Mouse (Mus musculus): ENCODE data around the gene Rai1.
A peak's percentile ranks its signal among the peaks of the same experiment; 100 is the strongest.

The Rai1 gene

DNA sequence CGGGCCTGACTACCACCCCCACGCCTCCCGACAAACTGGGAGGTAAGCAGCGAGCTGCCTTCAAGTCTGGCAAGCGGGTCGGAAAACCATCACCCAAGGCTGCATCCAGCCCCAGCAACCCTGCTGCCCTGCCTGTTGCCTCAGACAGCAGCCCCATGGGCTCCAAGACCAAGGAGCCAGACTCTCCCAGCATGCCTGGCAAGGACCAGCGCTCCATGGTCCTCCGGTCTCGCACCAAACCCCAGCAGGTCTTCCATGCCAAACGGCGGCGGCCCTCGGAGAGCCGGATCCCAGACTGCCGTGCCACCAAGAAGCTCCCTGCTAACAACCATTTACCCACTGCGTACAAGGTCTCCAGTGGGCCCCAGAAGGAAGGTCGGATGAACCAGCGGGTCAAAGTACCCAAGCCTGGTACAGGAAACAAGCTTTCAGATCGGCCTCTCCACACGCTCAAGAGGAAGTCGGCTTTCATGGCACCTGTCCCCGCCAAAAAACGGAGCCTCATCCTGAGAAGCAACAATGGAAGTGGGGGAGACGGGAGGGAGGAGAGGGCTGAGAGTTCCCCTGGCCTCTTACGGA lies 83.6 kb downstream of the Rai1 start:
- no peak for DNase-seq (ENCODE audit: low read depth in 1 of 2, low spot score in 2 of 2)

DNA sequence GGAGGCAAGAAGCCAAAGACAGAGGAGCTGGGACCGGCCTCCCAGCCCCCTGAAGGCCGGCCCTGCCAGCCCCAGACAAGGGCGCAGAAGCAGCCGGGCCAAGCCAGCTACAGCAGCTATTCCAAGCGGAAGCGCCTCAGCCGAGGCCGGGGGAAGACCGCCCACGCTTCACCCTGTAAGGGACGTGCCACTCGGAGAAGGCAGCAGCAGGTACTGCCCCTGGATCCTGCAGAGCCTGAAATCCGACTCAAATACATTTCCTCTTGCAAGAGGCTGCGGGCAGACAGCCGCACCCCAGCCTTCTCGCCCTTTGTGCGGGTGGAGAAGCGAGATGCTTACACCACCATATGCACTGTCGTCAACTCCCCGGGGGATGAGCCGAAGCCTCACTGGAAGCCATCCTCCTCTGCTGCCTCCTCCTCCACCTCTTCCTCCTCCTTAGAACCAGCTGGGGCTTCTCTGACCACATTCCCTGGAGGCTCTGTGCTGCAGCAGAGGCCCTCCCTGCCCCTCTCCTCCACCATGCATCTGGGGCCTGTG lies 84.8 kb downstream of the Rai1 start:
- no peak for DNase-seq (ENCODE audit: low read depth in 1 of 2, low spot score in 2 of 2)

DNA sequence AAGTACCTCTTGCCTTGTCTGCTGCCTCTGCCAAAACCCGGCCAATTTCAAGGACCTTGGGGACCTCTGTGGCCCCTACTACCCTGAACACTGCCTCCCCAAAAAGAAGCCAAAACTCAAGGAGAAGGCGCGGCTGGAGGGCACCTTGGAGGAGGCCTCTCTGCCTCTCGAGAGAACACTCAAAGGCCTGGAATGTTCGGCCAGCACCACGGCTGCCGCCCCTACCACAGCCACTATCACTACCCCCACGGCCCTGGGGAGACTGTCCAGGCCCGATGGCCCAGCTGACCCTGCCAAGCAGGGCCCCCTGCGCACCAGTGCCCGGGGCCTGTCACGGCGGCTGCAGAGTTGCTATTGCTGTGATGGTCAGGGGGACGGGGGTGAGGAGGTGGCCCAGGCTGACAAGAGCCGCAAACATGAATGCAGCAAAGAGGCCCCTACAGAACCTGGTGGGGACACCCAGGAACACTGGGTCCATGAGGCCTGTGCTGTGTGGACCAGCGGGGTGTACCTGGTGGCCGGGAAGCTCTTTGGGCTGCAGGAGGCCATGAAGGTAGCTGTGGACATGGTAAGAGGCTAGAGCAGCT lies 85.3 kb downstream of the Rai1 start:
- no peak for DNase-seq (ENCODE audit: low read depth in 1 of 2, low spot score in 2 of 2)

DNA sequence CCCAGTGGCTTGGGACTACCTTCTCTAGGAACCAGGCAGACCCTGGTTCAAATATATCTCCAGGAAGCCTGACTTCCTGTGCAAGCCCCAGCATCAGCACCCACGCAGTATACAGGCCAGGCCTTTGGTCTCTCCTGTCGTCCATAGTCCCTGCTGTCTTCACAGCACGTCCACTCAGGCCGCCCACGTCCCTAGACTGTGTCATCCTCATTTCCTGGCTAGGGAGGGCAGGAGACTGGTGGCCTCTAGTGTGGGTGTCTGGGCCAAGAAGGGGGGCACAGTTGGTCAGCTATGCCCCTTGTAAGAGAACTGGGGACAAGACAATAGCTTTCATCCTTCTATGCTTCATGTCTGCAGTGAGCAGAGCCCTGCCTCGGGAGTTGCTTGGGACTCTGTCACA lies 87.7 kb downstream of the Rai1 start:
- DNase-seq (ENCODE audit: low read depth in 1 of 2, low spot score in 2 of 2) = no peak

DNA sequence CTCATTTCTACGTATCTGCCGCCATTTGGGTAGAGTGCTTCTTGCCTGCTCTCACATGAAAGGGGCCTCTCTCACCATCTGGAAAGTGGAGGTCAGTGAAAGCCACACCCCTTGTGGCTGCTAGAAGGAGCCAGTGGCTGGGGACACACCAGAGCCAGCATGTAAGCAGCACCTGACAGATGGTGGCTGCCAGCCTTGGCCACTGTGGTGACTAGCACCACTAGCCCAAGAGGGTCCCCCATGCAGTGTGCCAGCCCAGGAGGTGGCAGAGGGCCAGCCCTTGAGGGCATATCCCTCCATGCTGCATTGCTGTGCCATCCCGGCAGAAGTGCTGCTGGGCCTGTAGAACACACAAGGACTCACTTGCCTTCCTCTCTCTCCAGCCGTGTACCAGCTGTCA lies 88.7 kb downstream of the Rai1 start:
- DNase-seq (ENCODE audit: low read depth in 1 of 2, low spot score in 2 of 2) = no peak

DNA sequence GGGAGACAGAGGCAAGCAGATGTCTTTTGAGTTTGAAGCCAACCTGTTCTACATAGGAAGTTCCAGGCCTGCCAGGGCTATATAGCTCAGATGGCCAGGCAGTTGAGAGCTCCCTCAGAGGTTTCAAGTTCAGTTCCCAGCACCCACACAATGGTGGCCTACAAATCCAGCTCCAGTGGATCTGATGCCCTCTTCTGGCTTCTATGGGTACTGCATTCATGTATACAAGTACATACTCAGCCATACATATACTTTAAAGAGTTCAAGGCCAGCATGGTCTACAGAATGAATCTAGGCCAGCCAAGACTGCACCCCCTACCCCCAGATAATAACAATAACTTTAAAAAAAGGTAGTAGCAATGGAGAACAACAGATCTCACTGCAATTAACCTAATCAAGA lies 90.3 kb downstream of the Rai1 start:
- DNase-seq (ENCODE audit: low read depth in 1 of 2, low spot score in 2 of 2) = no peak

DNA sequence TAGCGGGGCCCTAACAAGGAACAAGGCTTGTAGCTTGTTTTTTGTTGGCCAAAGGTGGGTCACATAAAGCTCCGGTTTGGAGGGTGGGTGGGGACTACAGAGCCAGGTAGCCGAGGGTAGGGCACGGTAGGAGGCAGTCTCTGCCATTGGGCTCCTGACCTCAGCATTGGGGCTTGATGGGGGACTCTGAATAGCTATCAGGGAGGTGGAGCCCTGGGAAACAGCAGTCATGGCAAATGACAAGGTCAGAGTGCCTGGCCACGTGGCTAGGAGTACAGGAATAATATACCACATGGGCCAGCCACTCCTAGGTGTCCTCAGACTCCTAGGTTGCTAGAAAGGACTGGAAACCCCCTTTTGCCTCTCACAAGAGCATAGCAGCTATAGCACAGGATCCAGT lies 91.5 kb downstream of the Rai1 start:
- DNase-seq (ENCODE audit: low read depth in 1 of 2, low spot score in 2 of 2) = no peak

DNA sequence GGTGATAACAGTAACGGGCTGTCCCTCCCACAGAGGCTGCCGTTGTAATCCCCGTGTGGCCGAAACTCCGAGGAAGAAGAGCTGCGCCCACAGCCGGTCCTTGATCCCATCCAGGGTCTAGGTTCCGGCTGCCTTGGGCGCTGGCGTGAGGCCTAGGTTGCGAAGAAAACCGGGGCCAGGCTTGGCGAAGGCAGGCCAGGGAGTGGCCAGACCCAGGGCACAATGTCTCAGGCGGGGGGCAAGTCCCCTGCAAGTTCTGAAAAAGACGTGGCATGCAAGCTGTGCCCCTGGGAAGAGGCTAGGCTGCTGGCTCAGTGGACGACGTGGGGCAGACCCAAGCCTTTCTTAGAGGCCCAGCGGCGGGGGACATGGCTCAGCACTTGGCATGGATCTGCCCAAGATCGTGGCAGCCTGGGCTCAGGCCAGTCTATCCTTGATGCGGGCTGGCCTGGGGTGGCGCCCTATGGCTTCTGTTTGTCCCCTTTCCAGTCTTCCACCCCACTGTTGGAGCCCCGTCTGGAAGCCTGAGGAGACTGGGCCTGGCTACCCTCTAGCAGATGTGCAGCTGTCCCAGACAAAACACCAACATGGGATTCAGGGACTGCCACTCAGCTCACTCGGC lies 93.3 kb downstream of the Rai1 start:
- DNase-seq (ENCODE audit: low read depth in 1 of 2, low spot score in 2 of 2) = no peak

DNA sequence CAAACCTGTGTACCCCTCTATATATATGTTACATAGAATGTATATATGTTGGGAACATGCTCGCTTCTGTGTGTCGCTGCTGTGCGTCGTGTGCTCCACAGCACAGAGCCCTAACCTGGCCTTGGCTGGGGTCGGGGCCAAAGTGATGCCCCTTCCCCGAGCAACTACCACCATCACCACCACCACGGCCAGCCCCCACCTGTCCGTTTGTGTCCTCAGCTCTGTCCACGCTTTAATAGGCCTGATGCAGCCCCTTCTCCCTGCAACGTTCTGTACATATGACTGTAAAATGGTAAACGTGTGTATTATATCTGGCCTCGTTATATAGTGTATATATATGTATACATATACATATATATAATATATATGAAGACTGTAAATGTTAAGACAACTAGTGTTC lies 93.8 kb downstream of the Rai1 start:
- DNase-seq (ENCODE audit: low read depth in 1 of 2, low spot score in 2 of 2) = no peak

DNA sequence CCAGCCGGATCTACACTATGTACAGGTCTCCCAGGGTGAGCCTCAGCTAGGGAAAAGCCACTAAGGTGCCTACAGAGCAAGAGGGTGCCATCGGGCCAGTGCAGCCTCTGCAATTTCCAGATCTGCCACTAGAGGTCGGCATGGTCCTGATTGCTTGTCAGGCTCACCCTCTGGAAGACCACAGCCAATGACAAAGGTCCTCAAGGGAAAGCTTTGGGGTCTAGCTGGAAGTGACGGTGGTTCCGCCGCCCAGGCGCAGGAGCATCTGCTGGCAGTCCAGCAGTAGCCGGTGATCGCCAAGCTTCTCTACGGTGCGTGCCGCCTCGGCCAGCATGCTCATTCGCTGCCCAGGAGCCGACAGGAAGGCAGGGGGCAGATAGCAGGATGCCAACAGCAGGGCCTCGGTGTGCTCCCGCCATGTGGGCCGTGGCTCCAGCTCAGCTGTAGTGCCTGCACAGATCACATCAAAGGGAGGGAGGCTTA lies 94.9 kb downstream of the Rai1 start:
- peak in 1 of 2 experiments; percentile 76 for DNase-seq (ENCODE audit: low read depth in 1 of 2, low spot score in 2 of 2)

DNA sequence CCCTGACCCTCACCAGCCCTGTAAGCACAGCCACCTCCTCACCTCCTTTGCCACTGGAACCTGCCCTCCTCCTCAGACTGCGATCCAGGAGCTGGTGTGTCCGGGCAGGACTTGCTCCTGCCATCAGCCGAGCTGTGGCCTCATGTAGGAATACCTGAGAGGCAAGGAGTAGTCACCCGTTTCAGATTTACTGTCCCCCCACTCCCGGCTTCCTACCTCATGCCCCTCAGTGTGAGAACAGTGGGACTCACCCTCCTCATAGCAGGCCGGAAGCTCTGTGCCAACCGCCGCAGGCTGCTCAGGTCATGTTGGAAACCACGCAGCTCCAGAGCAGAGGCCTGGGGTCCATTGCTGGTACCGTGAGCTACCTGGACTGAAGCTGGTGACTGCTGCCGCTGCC lies 95.6 kb downstream of the Rai1 start:
- DNase-seq (ENCODE audit: low read depth in 1 of 2, low spot score in 2 of 2) = no peak

DNA sequence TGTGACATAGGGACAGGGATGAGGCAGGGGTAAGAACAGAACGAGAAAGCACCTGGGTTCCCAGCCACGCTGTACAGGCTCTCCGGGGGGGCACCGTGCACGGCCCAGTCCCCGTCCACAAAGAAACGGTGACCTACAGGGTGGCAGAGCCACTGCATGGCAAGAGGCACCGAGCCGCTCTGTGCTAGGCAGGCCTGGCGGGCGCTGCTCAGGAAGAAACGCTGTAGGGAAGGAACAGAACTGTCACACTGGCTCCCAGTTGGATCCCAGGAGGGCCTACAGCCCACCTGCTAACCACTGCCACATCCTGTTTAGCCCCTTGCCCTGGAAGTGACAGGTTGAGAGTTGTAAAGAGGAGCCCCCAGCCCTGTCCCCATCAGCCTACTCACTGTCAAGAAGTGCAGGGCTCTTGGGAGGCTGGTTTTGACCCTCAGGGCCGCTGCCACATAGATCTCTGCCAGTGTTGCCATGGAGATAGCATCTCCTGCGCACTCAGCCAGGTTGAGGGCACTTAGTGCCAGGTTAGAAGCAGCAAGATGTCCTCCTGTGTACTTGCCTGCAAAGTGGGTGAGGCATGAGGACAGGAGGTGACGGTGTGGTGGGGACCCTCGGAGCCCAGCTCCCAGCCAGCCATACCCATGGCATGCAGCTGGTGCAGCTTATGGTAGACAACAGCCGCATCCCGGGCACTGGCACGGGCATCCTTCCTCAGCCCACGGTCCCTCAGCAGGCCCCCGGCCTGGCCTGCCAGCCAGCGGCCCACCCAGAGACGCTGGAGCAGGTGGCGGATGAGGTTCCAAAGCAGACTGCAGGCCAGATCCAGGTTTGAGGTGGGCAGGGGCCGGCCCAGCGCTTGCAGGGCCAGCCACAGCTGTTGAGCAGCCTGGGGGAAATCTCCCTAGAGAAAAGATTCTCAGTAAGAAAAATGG lies 98.2 kb downstream of the Rai1 start:
- DNase-seq (ENCODE audit: low read depth in 1 of 2, low spot score in 2 of 2) = no peak

DNA sequence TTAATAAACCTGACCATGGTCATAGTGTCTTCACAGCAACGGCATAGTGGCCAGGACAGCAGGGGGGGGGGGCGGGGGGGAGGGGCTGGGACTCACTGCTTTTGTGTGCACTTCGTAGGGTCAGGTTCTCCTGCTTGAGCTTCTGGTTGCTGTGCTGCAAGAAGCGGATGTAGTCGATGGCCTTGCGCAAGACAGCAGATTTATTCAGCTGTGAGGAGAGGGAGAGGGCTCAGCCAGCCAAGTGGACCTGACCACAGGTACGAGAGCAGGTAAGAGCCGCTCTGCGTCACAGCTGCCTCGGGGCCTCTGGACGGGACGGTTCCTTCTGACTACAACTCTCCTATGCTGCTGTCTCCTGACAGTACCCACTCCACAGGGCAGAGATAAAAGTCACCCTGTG lies 100.2 kb downstream of the Rai1 start:
- DNase-seq (ENCODE audit: low read depth in 1 of 2, low spot score in 2 of 2) = no peak

DNA sequence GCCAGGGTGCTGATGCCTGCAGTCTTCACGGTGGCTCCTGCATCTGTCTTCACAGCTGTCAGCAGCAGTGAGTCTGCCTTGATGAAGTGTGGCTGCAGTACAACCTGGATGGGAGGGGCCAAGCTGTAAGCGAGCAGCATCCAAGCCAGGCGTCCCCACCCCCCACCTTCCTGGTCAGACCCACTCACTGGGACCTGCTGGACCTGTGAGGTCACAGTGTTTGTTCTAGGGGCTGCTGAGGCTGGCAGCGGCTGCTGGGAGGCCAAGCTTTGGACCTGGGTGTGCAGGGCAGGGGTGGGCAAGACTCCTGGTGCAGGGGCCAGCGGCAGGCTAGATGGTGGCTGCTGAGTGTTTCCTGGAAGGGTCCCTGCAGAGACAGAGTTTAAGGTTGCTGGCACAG lies 101.4 kb downstream of the Rai1 start:
- DNase-seq (ENCODE audit: low read depth in 1 of 2, low spot score in 2 of 2) = no peak

DNA sequence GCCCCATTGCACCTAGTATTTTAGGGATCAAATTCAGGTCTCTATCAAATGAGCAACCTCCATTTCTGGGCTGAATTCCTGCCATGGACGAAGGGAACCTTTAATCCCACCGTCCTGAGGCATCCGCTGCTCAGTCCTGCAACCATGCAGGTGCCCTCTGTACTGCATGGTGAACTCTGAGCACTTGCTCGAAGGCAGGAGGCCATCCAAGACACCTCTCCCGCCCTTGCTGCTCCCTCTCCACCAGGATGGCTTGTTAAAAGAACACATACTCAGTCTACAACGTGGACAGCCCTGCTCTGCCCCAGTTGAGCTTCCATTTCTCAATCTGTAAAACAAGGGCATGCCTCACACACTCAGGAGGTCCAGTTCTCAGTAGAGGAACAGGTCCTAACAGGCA lies 103.4 kb downstream of the Rai1 start:
- DNase-seq (ENCODE audit: low read depth in 1 of 2, low spot score in 2 of 2) = no peak

DNA sequence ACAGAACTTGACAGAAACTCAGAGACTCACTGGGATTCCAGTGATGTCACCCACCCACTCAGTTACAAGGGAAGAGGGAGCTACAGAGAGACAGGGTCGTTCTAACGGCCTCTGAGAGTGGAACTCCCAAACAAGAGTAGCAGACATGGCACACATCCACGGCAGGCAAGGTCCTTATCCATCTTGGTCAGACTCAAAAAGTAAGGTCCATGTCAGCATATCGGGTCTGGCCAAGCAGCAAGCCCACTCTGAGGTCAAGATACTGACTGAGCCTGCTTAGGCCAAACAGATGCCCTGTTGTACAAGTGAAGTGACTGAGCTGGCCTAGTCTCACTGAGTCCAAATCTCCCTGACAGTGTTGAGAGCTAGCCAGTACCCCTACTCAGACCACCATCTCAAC lies 103.9 kb downstream of the Rai1 start:
- no peak for DNase-seq (ENCODE audit: low read depth in 1 of 2, low spot score in 2 of 2)

DNA sequence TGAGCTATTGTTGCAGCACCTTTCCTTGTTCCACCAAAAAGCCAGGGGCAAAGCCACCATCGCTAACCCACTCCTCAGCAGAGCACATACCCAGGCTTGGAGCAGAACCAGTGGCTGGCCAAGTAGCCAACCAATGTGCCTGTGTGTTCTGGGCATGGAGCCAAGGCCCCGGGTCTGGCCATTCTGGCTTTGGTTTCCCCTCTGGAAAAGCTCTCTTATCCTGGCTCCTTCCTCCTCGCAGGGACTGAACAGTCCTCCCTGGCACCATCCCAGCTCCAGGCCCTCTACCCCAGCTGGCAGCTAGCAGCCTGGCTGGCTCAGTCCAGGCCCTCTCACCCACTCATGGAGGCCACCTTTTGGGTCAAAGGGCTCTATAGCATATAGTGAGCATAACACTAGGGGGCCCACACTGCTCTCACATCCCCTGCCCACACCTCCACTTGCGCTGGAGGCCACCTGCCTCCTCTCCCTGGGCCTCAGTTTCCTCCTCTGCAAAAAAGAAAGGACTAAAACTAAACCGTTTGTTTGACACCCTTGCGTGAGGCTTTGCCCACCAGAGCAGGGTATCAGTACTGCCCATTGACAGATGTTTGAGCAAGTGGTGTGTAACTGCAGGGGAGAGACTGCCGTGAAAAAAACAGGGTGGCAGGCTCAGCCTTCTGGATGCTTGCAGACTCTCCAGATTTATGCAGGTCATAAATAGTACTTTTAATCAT lies 104.6 kb downstream of the Rai1 start:
- DNase-seq (ENCODE audit: low read depth in 1 of 2, low spot score in 2 of 2) = no peak

DNA sequence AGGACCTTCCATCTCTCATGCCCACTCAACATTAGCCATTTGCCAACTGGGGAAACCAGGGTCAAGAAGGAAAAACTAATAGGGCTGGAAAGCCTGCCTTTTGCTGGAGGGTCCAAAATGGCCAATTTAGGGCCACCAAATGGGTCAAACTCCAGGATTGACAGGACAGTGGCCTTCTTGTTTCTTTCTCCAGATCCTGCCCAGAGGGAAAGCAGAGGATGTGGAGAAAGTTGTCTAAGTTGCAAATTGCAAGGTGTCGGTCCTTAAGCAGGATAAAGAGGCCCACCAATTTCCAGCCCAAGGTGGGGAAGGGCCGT lies 105.1 kb downstream of the Rai1 start:
- DNase-seq (ENCODE audit: low read depth in 1 of 2, low spot score in 2 of 2) = no peak

DNA sequence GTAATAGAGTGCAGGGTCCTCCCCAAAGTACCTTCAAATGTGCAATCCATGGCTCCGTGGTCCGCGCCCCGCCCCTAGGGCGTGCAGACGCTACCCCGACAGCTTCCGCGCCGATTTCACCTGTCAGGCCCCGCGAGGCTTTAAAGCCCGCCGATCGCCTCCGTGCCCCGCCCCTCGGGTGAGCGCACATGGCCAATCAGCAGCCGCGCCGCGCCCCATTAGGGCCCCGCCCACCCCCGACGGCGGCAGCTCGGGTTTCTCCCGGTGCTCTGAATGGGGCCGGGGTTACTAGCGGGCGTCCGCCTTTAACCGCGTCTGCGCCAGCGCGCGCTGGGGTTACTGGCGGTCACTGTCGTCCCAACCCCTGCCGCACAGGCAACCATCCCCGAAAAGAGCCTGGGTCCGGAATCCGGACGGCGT lies 105.5 kb downstream of the Rai1 start:
- DNase-seq (ENCODE audit: low read depth in 1 of 2, low spot score in 2 of 2) = peak; percentile 74 to 87

DNA sequence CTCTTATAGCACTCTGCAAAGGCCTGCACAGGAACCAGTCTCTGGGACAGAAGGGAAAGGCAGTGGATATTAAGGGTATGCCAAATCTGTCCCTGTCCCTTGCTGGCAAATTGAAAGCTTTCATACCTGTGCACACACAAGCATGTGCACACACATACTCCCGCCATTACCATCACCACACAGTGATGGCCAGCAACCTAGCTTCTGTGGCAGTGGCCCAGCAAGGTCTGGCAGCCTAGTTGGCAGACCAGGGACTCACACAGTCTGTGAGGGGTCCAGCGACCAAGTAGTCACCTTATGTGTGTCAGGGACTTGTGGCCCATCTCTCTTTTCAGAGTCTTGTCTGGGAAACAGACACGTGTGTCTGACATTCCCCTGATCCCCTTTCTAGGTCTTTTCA lies 106.3 kb downstream of the Rai1 start:
- DNase-seq (ENCODE audit: low read depth in 1 of 2, low spot score in 2 of 2) = no peak

DNA sequence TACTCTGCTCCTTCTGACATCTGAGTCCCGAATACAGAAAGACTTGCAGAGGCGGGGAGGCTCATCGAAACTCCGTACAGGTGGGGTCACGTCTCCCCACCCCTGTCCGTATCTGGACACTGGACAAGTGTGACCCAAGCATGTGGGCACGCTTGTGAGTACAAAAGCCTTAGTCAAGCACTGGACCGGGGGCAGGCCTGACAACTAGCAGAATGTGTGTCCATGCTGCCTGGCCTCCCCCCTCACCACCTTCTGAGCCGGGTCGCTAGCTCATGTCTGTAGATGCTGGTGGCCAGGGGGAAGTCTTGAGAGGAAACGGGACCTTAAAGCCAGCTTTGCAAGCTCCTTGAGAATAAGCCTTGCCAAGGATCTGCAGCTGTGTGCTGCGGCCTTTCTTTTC lies 106.9 kb downstream of the Rai1 start:
- DNase-seq (ENCODE audit: low read depth in 1 of 2, low spot score in 2 of 2) = no peak

Measured in monocyte, adult 2 months (primary cell).